Mouse (Mus musculus): ENCODE data around the gene Fam189a1.

GRCm38 (mm10) chr7:64874941-64875340, 281.4 kb downstream of the Fam189a1 start:
- TF ChIP-seq TAL1 (IDR thresholded peaks at IDR 0.05; ENCODE audit: low read length) (no peak), GATA1 (IDR thresholded peaks at IDR 0.05; ENCODE audit: low read length) (no peak)
